Comparison of ENCODE assay signal across 11 mouse cellular contexts in the genomic region with DNA sequence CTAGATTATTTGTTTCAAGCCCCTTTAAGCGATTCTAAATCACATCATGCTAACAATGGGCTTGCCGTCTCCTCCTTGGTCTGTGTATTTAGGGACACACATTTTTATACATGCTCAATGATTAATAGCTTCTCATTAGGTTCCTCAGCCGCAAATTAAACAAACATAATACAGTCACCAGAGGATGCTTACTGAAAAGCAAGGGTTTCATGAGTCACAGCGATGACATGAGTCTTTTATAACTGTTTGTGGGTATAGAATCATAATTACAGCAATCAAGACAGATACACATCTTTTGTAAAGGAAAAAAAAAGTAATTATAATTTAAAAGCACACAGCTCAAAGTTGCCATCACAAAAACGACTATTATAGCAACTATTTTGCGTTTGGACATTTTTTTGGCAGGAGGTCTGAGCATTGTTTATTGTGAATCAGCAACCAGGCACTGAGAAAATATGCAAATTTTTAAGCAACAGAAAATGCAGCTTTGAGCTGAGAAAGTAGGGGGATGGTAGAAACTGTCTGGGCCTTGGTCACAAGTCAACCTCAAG. TPM values are rescaled to one million over a fixed set of nuclear protein-coding genes. Genes with fewer than 3 reads are reported as not detected.
DNase-seq lines count a peak whose midpoint lies in the region; ATAC-seq and TF ChIP-seq lines count a peak whose summit lies in the region.
"Had no signal": no experiment of that assay in that cellular context is flagged by ENCODE, and none has a peak within 500 bp of the region (broad histone marks: within the 10 kb centered on the region; RNA-seq: fewer than 3 reads in every experiment).

No protein-coding gene starts in this region.

- 5% methylated on average over 6 of the region's 6 CpGs for WGBS in forebrain, embryonic 15.5 days

- H3K4me1 ChIP-seq in forebrain, embryonic 15.5 days = peaks cover 14% of the 10 kb centered on the region
- H3K4me1 ChIP-seq: heart, embryonic 10.5 days; liver, embryonic 15.5 days had no signal

- no peaks in the 10 kb centered on the region for H3K9me3 ChIP-seq in forebrain, embryonic 15.5 days
- H3K9me3 ChIP-seq: heart, embryonic 10.5 days; liver, embryonic 15.5 days had no signal

- intact Hi-C loops in left cerebral cortex, adult 2 months (cut with DNase I) = no loop called here
- intact Hi-C loops in left cerebral cortex, postnatal 4 days (cut with DNase I) = loop anchor here (10.0 kb wide), 1 partner anchor 158 kb away; no protein-coding TSS in a partner anchor

- H3K27ac ChIP-seq in left cerebral cortex, adult 2 months = peak overlapping the region; percentile 66
- peak overlapping the region; percentile 14; the same call in 1 of the 2 replicates for H3K27ac ChIP-seq in forebrain, embryonic 15.5 days (replicated peaks)
- H3K27ac ChIP-seq: liver, embryonic 15.5 days had no signal

- no peak for TF ChIP-seq POLR2A in myocyte (IDR thresholded peaks at IDR 0.05; ENCODE audit: insufficient read length, low read depth)

- peak; percentile 78 for ATAC-seq in forebrain, embryonic 15.5 days (replicated peaks)
- no peak for ATAC-seq in erythroid progenitor cell, adult 5-6 weeks (replicated peaks; ENCODE audit: low FRiP score, poor library complexity, severe bottlenecking)

- H3K27me3 ChIP-seq in forebrain, embryonic 15.5 days = no peaks in the 10 kb centered on the region
- no peaks in the 10 kb centered on the region for H3K27me3 ChIP-seq in myocyte (ENCODE audit: control insufficient read depth, insufficient read depth, insufficient read length)

- H3K4me3 ChIP-seq in left cerebral cortex, adult 2 months = no peak overlapping the region
- H3K4me3 ChIP-seq in forebrain, embryonic 15.5 days = no peak overlapping the region
- no peak overlapping the region for H3K4me3 ChIP-seq in myocyte
- H3K4me3 ChIP-seq: liver, embryonic 15.5 days had no signal

- H3ac ChIP-seq in myocyte (ENCODE audit: control insufficient read depth, insufficient read length) = no peak overlapping the region

- H3K4me2 ChIP-seq in forebrain, embryonic 15.5 days (replicated peaks) = peak overlapping the region; percentile 14
- peak overlapping the region; percentile 14 for H3K4me2 ChIP-seq in myocyte (ENCODE audit: low read depth)

- no peak for TF ChIP-seq CTCF in left cerebral cortex, adult 2 months (IDR thresholded peaks at IDR 0.05)

- no peak overlapping the region for H3K9ac ChIP-seq in forebrain, embryonic 15.5 days (replicated peaks)
- H3K9ac ChIP-seq: liver, embryonic 15.5 days had no signal

- no peaks in the 10 kb centered on the region for H3K79me2 ChIP-seq in myocyte (ENCODE audit: control insufficient read depth, insufficient read depth)

- H3K36me3 ChIP-seq in forebrain, embryonic 15.5 days = no peaks in the 10 kb centered on the region
- no peaks in the 10 kb centered on the region for H3K36me3 ChIP-seq in myocyte (ENCODE audit: control insufficient read depth, insufficient read depth)
- H3K36me3 ChIP-seq: heart, embryonic 10.5 days; liver, embryonic 15.5 days had no signal

- no peak for DNase-seq in left cerebral cortex, adult 2 months (ENCODE audit: extremely low spot score in 1 of 2, low spot score in 2 of 2)
- no peak for DNase-seq in left cerebral cortex, postnatal 4 days
- DNase-seq in adipocyte (ENCODE audit: low spot score) = peak; percentile 68
- DNase-seq in urinary bladder, postnatal 10 days (ENCODE audit: low spot score) = no peak
- DNase-seq in right cerebral cortex, adult 18-20 months = no peak

TF ChIP-seq in myocyte, 11 proteins besides CTCF, POLR2A, EP300 and RAD21:
- TF ChIP-seq REST (IDR thresholded peaks at IDR 0.05; ENCODE audit: insufficient read depth, insufficient read length) (no peak), POLR2AphosphoS2 (IDR thresholded peaks at IDR 0.05; ENCODE audit: insufficient read length, low read depth) (no peak), MYOG (IDR thresholded peaks at IDR 0.05; ENCODE audit: control insufficient read depth in 1 of 3, insufficient read depth in 1 of 3, insufficient read length in 2 of 3, low read depth in 2 of 3) (no peak)

RNA-seq across cellular contexts. Expression of gene Slc1a3, which starts 6.5 kb away (rescaled TPM):
- total RNA-seq in left cerebral cortex, adult 2 months (2021) = 100 to 1,000 TPM; 294 to 295 TPM
- 100 to 1,000 TPM; 207 to 215 TPM for total RNA-seq in left cerebral cortex, postnatal 4 days (2021)
- 116 and 123 TPM in 2 replicates for polyA plus RNA-seq in forebrain, embryonic 15.5 days (2015; fragmentation: Nextera tagmentation; extraction: Ambion mirVana)
- polyA plus RNA-seq in myocyte (2012; fragmentation: generic; extraction: Trizol) = 0.47 TPM
- 6.5 and 19.7 TPM in 2 replicates for total RNA-seq in erythroid progenitor cell, adult 5-6 weeks (2015; ENCODE audit: low replicate concordance)
- 1.7 and 2.6 TPM in 2 replicates for total RNA-seq in erythroid progenitor cell, adult 5-6 weeks (2017; ENCODE audit: low replicate concordance)
- total RNA-seq: MEL had no signal

Comparison
In these comparisons a context has a peak if more than half of its experiments do, and no peak if none do; other contexts are left out.
1. RNA of gene Slc1a3, which starts 6.5 kb away (total RNA-seq): 294 to 295 TPM in left cerebral cortex, adult 2 months and 207 to 215 TPM in left cerebral cortex, postnatal 4 days; 1.7 to 19.7 TPM in erythroid progenitor cell, adult 5-6 weeks; every median in the first group is over 10 times any median in the second.